Mouse (Mus musculus): Measurements from ENCODE around the gene Nisch.

The Nisch gene

GRCm38 (mm10) chr14:31216846-31217245 lies at the start of gene Nisch:
Nisch (minus strand) TSS chr14:31216946.
- DNase-seq = no peak

- DNase-seq = no peak
Measured at GRCm38 (mm10) chr14:31260932-31261331, 44.2 kb upstream of the Nisch start.

- DNase-seq = no peak
Measured at GRCm38 (mm10) chr14:31260374-31260773, 43.6 kb upstream of the Nisch start.

GRCm38 (mm10) chr14:31258476-31259050 lies 41.8 kb upstream of the Nisch start:
- DNase-seq = no peak

- no peak for DNase-seq
Measured at GRCm38 (mm10) chr14:31252091-31252490, 35.3 kb upstream of the Nisch start.

- DNase-seq = no peak
Measured at GRCm38 (mm10) chr14:31251626-31252025, 34.9 kb upstream of the Nisch start.

GRCm38 (mm10) chr14:31251084-31251604 lies 34.4 kb upstream of the Nisch start, which contains the start of the genes Phf7 and Bap1:
Phf7 (minus strand) TSS chr14:31251317.
Bap1 (plus strand) TSS chr14:31251450.
- peak; percentile 96 for DNase-seq

- peak; percentile 84 for DNase-seq
Measured at GRCm38 (mm10) chr14:31250222-31251083, 33.7 kb upstream of the Nisch start.

GRCm38 (mm10) chr14:31248396-31248795 lies 31.6 kb upstream of the Nisch start:
- no peak for DNase-seq

GRCm38 (mm10) chr14:31245946-31246345 lies 29.2 kb upstream of the Nisch start:
- DNase-seq = no peak

- DNase-seq = no peak
Measured at GRCm38 (mm10) chr14:31244777-31245176, 28.0 kb upstream of the Nisch start.

- no peak for DNase-seq
Measured at GRCm38 (mm10) chr14:31240528-31240927, 23.8 kb upstream of the Nisch start.

- peak; percentile 62 for DNase-seq
Measured at GRCm38 (mm10) chr14:31237101-31237882, 20.5 kb upstream of the Nisch start.

GRCm38 (mm10) chr14:31233996-31234591 lies 17.3 kb upstream of the Nisch start:
- peak; percentile 93 for DNase-seq

GRCm38 (mm10) chr14:31233070-31233995 lies 16.6 kb upstream of the Nisch start:
- peak; percentile 86 for DNase-seq

GRCm38 (mm10) chr14:31232404-31233069 lies 15.8 kb upstream of the Nisch start:
- DNase-seq = peak; percentile 33

GRCm38 (mm10) chr14:31230442-31230841 lies 13.7 kb upstream of the Nisch start:
- DNase-seq = no peak

GRCm38 (mm10) chr14:31228234-31228633 lies 11.5 kb upstream of the Nisch start:
- DNase-seq = peak; percentile 83

GRCm38 (mm10) chr14:31226978-31227377 lies 10.2 kb upstream of the Nisch start:
- no peak for DNase-seq

GRCm38 (mm10) chr14:31217666-31218065 lies 920 bp upstream of the Nisch start, which contains the start of gene Sema3g:
Sema3g (plus strand) TSS chr14:31217860.
- peak; percentile 90 for DNase-seq
